Mouse (Mus musculus) E14TG2a.4 (cell line): ENCODE data around the gene Gm28042.

Experiments
- CTCF ChIP-seq: conservative IDR thresholded peaks from 2 replicates; pipeline ENCODE4 v1.5.1; 2014; ENCODE audit warnings: low read length
- NANOG ChIP-seq: IDR thresholded peaks from 2 replicates; pipeline ENCODE4 v1.6.1; 2014; ENCODE audit warnings: borderline replicate concordance, low read length, mixed read lengths

- TF ChIP-seq NANOG (no peak), CTCF (no peak)
These were observed 33.8 kb upstream of the Gm28042 start for GRCm38 (mm10) chr2:119993515-119993914.
